Mouse (Mus musculus) heart, embryonic 13.5 days (tissue): ENCODE measurements around the gene Nrap. TPM values are rescaled to one million over a fixed set of nuclear protein-coding genes. Genes with fewer than 3 reads are reported as not detected.

Source experiments
- ATAC-seq: fragments of 200-750 bp; cut with Nextera tagmentation; 2 replicates; pipeline ENCODE4 v1.8.0; 2017; ENCODE audit warnings: moderate TSS enrichment; ENCODE audit not compliant: insufficient number of reproducible peaks, low FRiP score, low TSS enrichment; ENCODE audit errors: extremely low read depth
- H3K27ac ChIP-seq: fragments of 300-500 bp; sonication (generic); replicated peaks from 2 replicates; pipeline ENCODE4 v1.5.1; 2015; ENCODE audit warnings: moderate library complexity, mild to moderate bottlenecking, inconsistent platforms
- H3K27me3 ChIP-seq: fragments of 300-500 bp; sonication (generic); replicated peaks from 2 replicates; pipeline ENCODE4 v1.6.1; 2015; ENCODE audit warnings: mild to moderate bottlenecking, inconsistent platforms
- H3K36me3 ChIP-seq: fragments of 300-500 bp; sonication (generic); 2 replicates; pipeline ENCODE4 v1.6.1; 2015; ENCODE audit warnings: mild to moderate bottlenecking, inconsistent platforms
- H3K4me1 ChIP-seq: fragments of 300-500 bp; sonication (generic); 2 replicates; pipeline ENCODE4 v1.6.1; 2015; ENCODE audit warnings: inconsistent platforms
- H3K4me2 ChIP-seq: fragments of 300-500 bp; sonication (generic); 2 replicates; pipeline ENCODE4 v1.6.1; 2015; ENCODE audit warnings: inconsistent platforms, mild to moderate bottlenecking, moderate library complexity
- H3K4me3 ChIP-seq: fragments of 300-500 bp; sonication (generic); 2 replicates; pipeline ENCODE4 v1.5.1; 2015; ENCODE audit warnings: moderate library complexity, mild to moderate bottlenecking, inconsistent platforms
- H3K9ac ChIP-seq: fragments of 300-500 bp; sonication (generic); 2 replicates; pipeline ENCODE4 v1.6.1; 2015; ENCODE audit warnings: inconsistent platforms, mild to moderate bottlenecking, moderate library complexity
- H3K9me3 ChIP-seq: fragments of 300-500 bp; sonication (generic); 2 replicates; pipeline ENCODE4 v1.6.1; 2016; ENCODE audit warnings: inconsistent platforms
- WGBS: fragments of 180-500 bp; shearing (Covaris S2); methylation state at CpG from one replicate; pipeline ENCODE4 v1.1.7; 2015; ENCODE audit warnings: mixed read lengths; 5-methylcytosine and 5-hydroxymethylcytosine counted together
- polyA plus RNA-seq: library from polyadenylated mRNA; unstranded; fragments of >200 nt; fragmentation: Nextera tagmentation; extraction: Ambion mirVana; gene quantifications from 2 replicates; pipeline ENCODE4 v1.2.1, GENCODE M21; 2015

Gene Nrap
- polyA plus RNA-seq, 1 experiment from 2014 or later = 27.3 TPM

- Histone ChIP-seq H3K4me3 (no peak overlapping the region), H3K4me1 (peaks cover 32% of the 10 kb centered on the region), H3K36me3 (peaks cover 68% of the 10 kb centered on the region), H3K27ac (peak overlapping the region; percentile 90), H3K27me3 (no peaks in the 10 kb centered on the region), H3K9ac (peak overlapping the region; percentile 6; the same call in 1 of the 2 replicates), H3K4me2 (peak overlapping the region; percentile 42), H3K9me3 (0 out of 2 replicates have a peak, but pooled peaks cover 5% of the 10 kb centered on the region)
- ATAC-seq = no peak
- WGBS = 55% methylated on average over 5 of the region's 5 CpGs
Measured at GRCm38 (mm10) chr19:56378007-56378406, 11.8 kb downstream of the Nrap start.

- Histone ChIP-seq H3K27ac (no peak overlapping the region), H3K4me1 (peaks cover 13% of the 10 kb centered on the region), H3K4me2 (no peak overlapping the region), H3K36me3 (peaks cover 56% of the 10 kb centered on the region), H3K9me3 (0 out of 2 replicates have a peak, but pooled peaks cover 5% of the 10 kb centered on the region), H3K27me3 (no peaks in the 10 kb centered on the region), H3K9ac (no peak overlapping the region), H3K4me3 (no peak overlapping the region)
- ATAC-seq = no peak
- WGBS = 35% methylated on average over 10 of the region's 10 CpGs
Measured at GRCm38 (mm10) chr19:56374011-56374410, 15.8 kb downstream of the Nrap start.

- H3K36me3 ChIP-seq = peaks cover 63% of the 10 kb centered on the region
- H3K4me3 ChIP-seq = no peak overlapping the region
- no peak for ATAC-seq
- H3K27me3 ChIP-seq = no peaks in the 10 kb centered on the region
- H3K9me3 ChIP-seq = 0 out of 2 replicates have a peak, but pooled peaks cover 5% of the 10 kb centered on the region
- peaks cover 5% of the 10 kb centered on the region for H3K4me1 ChIP-seq
- 87% methylated on average over 5 of the region's 5 CpGs for WGBS
- no peak overlapping the region for H3K27ac ChIP-seq
- no peak overlapping the region for H3K9ac ChIP-seq
- H3K4me2 ChIP-seq = no peak overlapping the region
Measured at GRCm38 (mm10) chr19:56373246-56373645, 16.6 kb downstream of the Nrap start.

GRCm38 (mm10) chr19:56372226-56372625 is 17.6 kb downstream of the Nrap start:
- WGBS = 80% methylated on average over 7 of the region's 7 CpGs
- Histone ChIP-seq H3K9ac (no peak overlapping the region), H3K4me1 (no peaks in the 10 kb centered on the region), H3K9me3 (0 out of 2 replicates have a peak, but pooled peaks cover 4% of the 10 kb centered on the region), H3K4me3 (no peak overlapping the region), H3K4me2 (no peak overlapping the region), H3K27ac (no peak overlapping the region), H3K36me3 (peaks cover 70% of the 10 kb centered on the region), H3K27me3 (no peaks in the 10 kb centered on the region)
- ATAC-seq = no peak

GRCm38 (mm10) chr19:56370389-56371150 is 19.3 kb downstream of the Nrap start:
- no peak overlapping the region for H3K9ac ChIP-seq
- H3K4me3 ChIP-seq = no peak overlapping the region
- H3K27me3 ChIP-seq = no peaks in the 10 kb centered on the region
- H3K4me1 ChIP-seq = no peaks in the 10 kb centered on the region
- peaks cover 68% of the 10 kb centered on the region for H3K36me3 ChIP-seq
- ATAC-seq = no peak
- H3K4me2 ChIP-seq = no peak overlapping the region
- H3K27ac ChIP-seq = no peak overlapping the region
- 88% methylated on average over 6 of the region's 6 CpGs for WGBS
- H3K9me3 ChIP-seq = no peaks in the 10 kb centered on the region

GRCm38 (mm10) chr19:56368912-56369311 is 20.9 kb downstream of the Nrap start:
- 88% methylated on average over 7 of the region's 7 CpGs for WGBS
- H3K4me1 ChIP-seq = no peaks in the 10 kb centered on the region
- H3K4me2 ChIP-seq = no peak overlapping the region
- no peaks in the 10 kb centered on the region for H3K27me3 ChIP-seq
- H3K9ac ChIP-seq = no peak overlapping the region
- no peaks in the 10 kb centered on the region for H3K9me3 ChIP-seq
- H3K4me3 ChIP-seq = no peak overlapping the region
- no peak overlapping the region for H3K27ac ChIP-seq
- no peak for ATAC-seq
- H3K36me3 ChIP-seq = peaks cover 74% of the 10 kb centered on the region

GRCm38 (mm10) chr19:56367778-56368177 is 22.1 kb downstream of the Nrap start:
- H3K36me3 ChIP-seq = peaks cover 76% of the 10 kb centered on the region
- 78% methylated on average over 7 of the region's 7 CpGs for WGBS
- ATAC-seq = no peak

GRCm38 (mm10) chr19:56366625-56367024 is 23.2 kb downstream of the Nrap start:
- 73% methylated on average over 9 of the region's 9 CpGs for WGBS
- H3K4me2 ChIP-seq = no peak overlapping the region
- no peak overlapping the region for H3K27ac ChIP-seq
- H3K9ac ChIP-seq = no peak overlapping the region
- no peaks in the 10 kb centered on the region for H3K9me3 ChIP-seq
- H3K27me3 ChIP-seq = no peaks in the 10 kb centered on the region
- H3K36me3 ChIP-seq = peaks cover 86% of the 10 kb centered on the region
- no peak for ATAC-seq
- H3K4me3 ChIP-seq = no peak overlapping the region
- H3K4me1 ChIP-seq = no peaks in the 10 kb centered on the region

More at GRCm38 (mm10) chr19:56367778-56368177, 22.1 kb downstream of the Nrap start:
- Histone ChIP-seq H3K4me2 (no peak overlapping the region), H3K4me1 (no peaks in the 10 kb centered on the region), H3K27me3 (no peaks in the 10 kb centered on the region), H3K9ac (no peak overlapping the region), H3K27ac (no peak overlapping the region), H3K4me3 (no peak overlapping the region), H3K9me3 (no peaks in the 10 kb centered on the region)

- Histone ChIP-seq H3K4me2 (no peak overlapping the region), H3K36me3 (peaks cover 88% of the 10 kb centered on the region), H3K9ac (no peak overlapping the region), H3K27me3 (no peaks in the 10 kb centered on the region), H3K9me3 (no peaks in the 10 kb centered on the region), H3K4me1 (no peaks in the 10 kb centered on the region), H3K4me3 (no peak overlapping the region), H3K27ac (no peak overlapping the region)
- ATAC-seq = no peak
- WGBS = 81% methylated on average over 11 of the region's 11 CpGs
Measured at GRCm38 (mm10) chr19:56366168-56366567, 23.7 kb downstream of the Nrap start.

GRCm38 (mm10) chr19:56364563-56364962 is 25.3 kb downstream of the Nrap start:
- no peak overlapping the region for H3K4me3 ChIP-seq
- no peak for ATAC-seq
- no peaks in the 10 kb centered on the region for H3K9me3 ChIP-seq
- H3K9ac ChIP-seq = no peak overlapping the region
- H3K36me3 ChIP-seq = peaks cover 95% of the 10 kb centered on the region
- no peaks in the 10 kb centered on the region for H3K4me1 ChIP-seq
- no peak overlapping the region for H3K27ac ChIP-seq
- H3K27me3 ChIP-seq = no peaks in the 10 kb centered on the region
- no peak overlapping the region for H3K4me2 ChIP-seq
- 84% methylated on average over 8 of the region's 8 CpGs for WGBS

GRCm38 (mm10) chr19:56363721-56364460 is 25.9 kb downstream of the Nrap start:
- H3K4me1 ChIP-seq = no peaks in the 10 kb centered on the region
- no peak for ATAC-seq
- no peak overlapping the region for H3K4me2 ChIP-seq
- H3K27ac ChIP-seq = no peak overlapping the region
- H3K27me3 ChIP-seq = no peaks in the 10 kb centered on the region
- H3K9me3 ChIP-seq = no peaks in the 10 kb centered on the region
- peaks cover 94% of the 10 kb centered on the region for H3K36me3 ChIP-seq
- H3K4me3 ChIP-seq = no peak overlapping the region
- no peak overlapping the region for H3K9ac ChIP-seq
- 59% methylated on average over 15 of the region's 15 CpGs for WGBS
